ENCODE assay signal across 28 mouse cellular contexts in genomic region chr2:32612274-32612673, GRCm38 (mm10). TPM values are rescaled to one million over a fixed set of nuclear protein-coding genes. Genes with fewer than 3 reads are reported as not detected.
A peak's percentile ranks its signal among the peaks of the same experiment; 100 is the strongest.
DNase-seq lines count a peak whose midpoint lies in the region; ATAC-seq lines count a peak whose summit lies in the region.
"Had no signal": no experiment of that assay in that cellular context is flagged by ENCODE, and none has a peak within 500 bp of the region (broad histone marks: within the 10 kb centered on the region; RNA-seq: fewer than 3 reads in every experiment).

No protein-coding gene starts in this region.

- no peak overlapping the region for H3K4me3 ChIP-seq in heart, embryonic 10.5 days
- no peak overlapping the region for H3K4me3 ChIP-seq in liver, embryonic 13.5 days (replicated peaks)
- H3K4me3 ChIP-seq: forebrain, embryonic 10.5 days; heart, embryonic 15.5 days; hindbrain, embryonic 15.5 days; limb, embryonic 12.5 days; liver, embryonic 15.5 days; midbrain, embryonic 13.5 days had no signal

- H3K36me3 ChIP-seq in heart, embryonic 10.5 days: peaks cover 44% of the 10 kb centered on the region
- H3K36me3 ChIP-seq in liver, embryonic 13.5 days: peaks cover 46% of the 10 kb centered on the region

- DNase-seq in heart, embryonic 10.5 days (ENCODE audit: low spot score): peak; percentile 84
- no peak for DNase-seq in heart, postnatal 10 days
- DNase-seq in R1 (ENCODE audit: low read depth, low spot score): peak; percentile 89
- DNase-seq in liver, embryonic 13.5 days: peak; percentile 53
- no peak for DNase-seq in right cerebral cortex, postnatal 10 days (ENCODE audit: low spot score in 2 of 2)
- DNase-seq in kidney, adult 11 months: no peak
- DNase-seq in adrenal gland, adult 2 months: no peak
- DNase-seq: cerebellum, adult 11 months; cerebellum, adult 9-11 months; gastrocnemius, postnatal 25 days; heart, adult 18-20 months; kidney, postnatal 25 days; thymus, adult 2 months; thymus, postnatal 4 days had no signal

- intact Hi-C loops in heart, postnatal 10 days (cut with DNase I): no loop called here

- ATAC-seq in liver, embryonic 13.5 days (ENCODE audit: low read depth): no peak
- ATAC-seq: forebrain, embryonic 16.5 days; lung, postnatal 0 days; midbrain, embryonic 13.5 days had no signal

- H3K4me1 ChIP-seq in heart, embryonic 10.5 days: peaks cover 55% of the 10 kb centered on the region
- peaks cover 52% of the 10 kb centered on the region for H3K4me1 ChIP-seq in liver, embryonic 13.5 days (replicated peaks)

- WGBS in heart, embryonic 10.5 days: 69% methylated on average over 26 of the region's 26 CpGs
- 64% methylated on average over 26 of the region's 26 CpGs for whole genome bisulfite sequencing in liver, embryonic 13.5 days (ENCODE audit: insufficient replicate concordance)

- no peaks in the 10 kb centered on the region for H3K9me3 ChIP-seq in heart, embryonic 10.5 days
- H3K9me3 ChIP-seq in liver, embryonic 13.5 days (replicated peaks): no peaks in the 10 kb centered on the region
- H3K9me3 ChIP-seq: forebrain, embryonic 10.5 days; heart, embryonic 15.5 days; hindbrain, embryonic 15.5 days; limb, embryonic 12.5 days; liver, embryonic 15.5 days; midbrain, embryonic 13.5 days had no signal

- no peak overlapping the region for H3K9ac ChIP-seq in liver, embryonic 13.5 days
- H3K9ac ChIP-seq: heart, embryonic 15.5 days; hindbrain, embryonic 15.5 days; limb, embryonic 12.5 days; liver, embryonic 15.5 days; midbrain, embryonic 13.5 days had no signal

- H3K27me3 ChIP-seq in heart, embryonic 10.5 days (ENCODE audit: insufficient read depth, poor library complexity, severe bottlenecking): no peaks in the 10 kb centered on the region
- no peaks in the 10 kb centered on the region for H3K27me3 ChIP-seq in liver, embryonic 13.5 days
- H3K27me3 ChIP-seq: heart, embryonic 15.5 days; limb, embryonic 12.5 days; liver, embryonic 15.5 days had no signal

- H3K4me2 ChIP-seq in liver, embryonic 13.5 days: no peak overlapping the region
- H3K4me2 ChIP-seq: heart, embryonic 15.5 days; hindbrain, embryonic 15.5 days; limb, embryonic 12.5 days; liver, embryonic 15.5 days; midbrain, embryonic 13.5 days had no signal

- H3K27ac ChIP-seq in heart, embryonic 10.5 days: no peak overlapping the region; the same call in 1 of the 2 replicates
- no peak overlapping the region; the same call in 1 of the 2 replicates for H3K27ac ChIP-seq in liver, embryonic 13.5 days
- H3K27ac ChIP-seq: forebrain, embryonic 10.5 days; heart, embryonic 15.5 days; hindbrain, embryonic 15.5 days; limb, embryonic 12.5 days; liver, embryonic 15.5 days; midbrain, embryonic 13.5 days had no signal

RNA-seq across cellular contexts. Expression of gene Ak1, which starts 9.3 kb away (rescaled TPM):
- 179 and 305 TPM in 2 replicates for polyA plus RNA-seq in heart, embryonic 10.5 days (2016; fragmentation: Nextera tagmentation; extraction: Ambion mirVana)
- total RNA-seq in heart, postnatal 10 days (2021): 100 to 1,000 TPM; 522 to 538 TPM
- 2.2 and 2.3 TPM in 2 replicates for polyA plus RNA-seq in liver, embryonic 13.5 days (2015; fragmentation: Nextera tagmentation; extraction: Ambion mirVana)
- total RNA-seq in adrenal gland, adult 2 months (2021): 10 to 100 TPM; 40.6 to 59.0 TPM
- 66.6 and 67.7 TPM in 2 replicates for polyA plus RNA-seq in adrenal gland, adult 2 months (2012; rRNA removed)
- total RNA-seq: monocyte, adult 5-6 weeks; neutrophil, adult 5-6 weeks had no signal

RNA-seq across cellular contexts. Expression of gene St6galnac6, which starts 12.8 kb away (rescaled TPM):
- polyA plus RNA-seq in heart, embryonic 10.5 days (2016; fragmentation: Nextera tagmentation; extraction: Ambion mirVana): 25.1 and 28.4 TPM in 2 replicates
- 100 to 1,000 TPM in 1 of 2 experiments, 10 to 100 TPM in 1; 87.9 to 103 TPM for total RNA-seq in heart, postnatal 10 days (2021)
- polyA plus RNA-seq in liver, embryonic 13.5 days (2015; fragmentation: Nextera tagmentation; extraction: Ambion mirVana): 10.0 and 12.8 TPM in 2 replicates
- 10 to 100 TPM; 55.2 to 55.6 TPM for total RNA-seq in adrenal gland, adult 2 months (2021)
- polyA plus RNA-seq in adrenal gland, adult 2 months (2012; rRNA removed): 115 and 122 TPM in 2 replicates

RNA-seq across cellular contexts. Expression of gene St6galnac4, which starts 25.4 kb away (rescaled TPM):
- 39.8 and 49.0 TPM in 2 replicates for polyA plus RNA-seq in heart, embryonic 10.5 days (2016; fragmentation: Nextera tagmentation; extraction: Ambion mirVana)
- total RNA-seq in heart, postnatal 10 days (2021): 10 to 100 TPM; 29.3 to 31.8 TPM
- polyA plus RNA-seq in liver, embryonic 13.5 days (2015; fragmentation: Nextera tagmentation; extraction: Ambion mirVana): 13.5 and 14.1 TPM in 2 replicates
- total RNA-seq in adrenal gland, adult 2 months (2021): 10 to 100 TPM in 1 of 2 experiments, 1 to 10 TPM in 1; 5.6 to 14.5 TPM
- 15.4 and 18.5 TPM in 2 replicates for polyA plus RNA-seq in adrenal gland, adult 2 months (2012; rRNA removed)

RNA-seq across cellular contexts. Expression of gene Eng, which starts 34.1 kb away (rescaled TPM):
- 87.1 and 149 TPM in 2 replicates for polyA plus RNA-seq in heart, embryonic 10.5 days (2016; fragmentation: Nextera tagmentation; extraction: Ambion mirVana)
- 100 to 1,000 TPM; 152 to 166 TPM for total RNA-seq in heart, postnatal 10 days (2021)
- 20.6 and 23.4 TPM in 2 replicates for polyA plus RNA-seq in liver, embryonic 13.5 days (2015; fragmentation: Nextera tagmentation; extraction: Ambion mirVana)
- total RNA-seq in adrenal gland, adult 2 months (2021): 100 to 1,000 TPM; 100 to 128 TPM
- 266 and 281 TPM in 2 replicates for polyA plus RNA-seq in adrenal gland, adult 2 months (2012; rRNA removed)
- total RNA-seq: neutrophil, adult 5-6 weeks had no signal

RNA-seq across cellular contexts. Expression of gene 9430097D07Rik, which starts 36.8 kb away (rescaled TPM):
- 0.09 and 0.15 TPM in 2 replicates for polyA plus RNA-seq in heart, embryonic 10.5 days (2016; fragmentation: Nextera tagmentation; extraction: Ambion mirVana)
- total RNA-seq in heart, postnatal 10 days (2021): not detected
- not detected in 2 replicates for polyA plus RNA-seq in liver, embryonic 13.5 days (2015; fragmentation: Nextera tagmentation; extraction: Ambion mirVana)
- total RNA-seq in adrenal gland, adult 2 months (2021): not detected
- not detected in 2 replicates for polyA plus RNA-seq in adrenal gland, adult 2 months (2012; rRNA removed)
- total RNA-seq: adrenal gland, adult 18-20 months; adrenal gland, postnatal 4 days; common myeloid progenitor, adult 5-6 weeks; gastrocnemius, postnatal 25 days; heart, adult 18-20 months; hematopoietic stem cell, adult 5-6 weeks; monocyte, adult 5-6 weeks; neutrophil, adult 5-6 weeks had no signal
- polyA plus RNA-seq: limb, embryonic 12.5 days; liver, embryonic 15.5 days; lung, postnatal 0 days; thymus, adult 2 months had no signal

Comparison
In these comparisons a context has a peak if more than half of its experiments do, and no peak if none do; other contexts are left out.
1. DNase-seq: peak in heart, embryonic 10.5 days (single experiment), R1 (single experiment) and liver, embryonic 13.5 days (single experiment); none in heart, postnatal 10 days (0 of 2), right cerebral cortex, postnatal 10 days (0 of 2), kidney, adult 11 months (single experiment) and adrenal gland, adult 2 months (single experiment).
2. RNA of gene Ak1, which starts 9.3 kb away (polyA plus RNA-seq): 179 to 305 TPM in heart, embryonic 10.5 days and 66.6 to 67.7 TPM in adrenal gland, adult 2 months; 2.2 to 2.3 TPM in liver, embryonic 13.5 days; every median in the first group is over 10 times any median in the second.